Mouse (Mus musculus): ENCODE results near the gene Ap2a1. TPM values are rescaled to one million over a fixed set of nuclear protein-coding genes. Genes with fewer than 3 reads are reported as not detected.
"Not testable (repeated sequence)": the region's sequence is repeated elsewhere in the genome, so short reads cannot be mapped to it uniquely, and the experiment has no call there.

The Ap2a1 gene
- polyA plus RNA-seq, 1 experiment from 2014 or later: 29.5 TPM

DNA sequence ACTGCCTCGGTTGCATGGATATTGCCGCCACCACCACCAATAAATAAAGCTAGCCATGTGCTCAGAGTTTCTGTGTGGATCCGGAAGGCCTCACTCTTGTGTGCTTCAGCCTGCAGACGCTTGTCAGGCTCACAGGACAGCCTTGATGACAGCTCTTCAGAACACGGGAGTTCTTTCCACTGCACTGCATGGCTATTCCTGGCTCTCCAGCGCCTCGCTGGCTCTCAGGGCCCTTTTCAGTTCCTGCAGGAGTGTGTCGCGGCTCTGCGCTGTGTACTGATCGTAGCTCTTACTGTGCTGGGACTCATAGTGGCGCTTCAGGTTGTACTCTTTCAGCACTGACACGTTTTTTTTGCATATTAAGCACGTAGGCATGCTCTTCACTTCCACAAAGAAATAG, 51.5 kb downstream of the Ap2a1 start:
- H3K27ac ChIP-seq (ENCODE audit: low read depth): no peak overlapping the region
- peaks cover 37% of the 10 kb centered on the region for H3K36me3 ChIP-seq (replicated peaks; ENCODE audit: insufficient read depth, low read length)

GRCm38 (mm10) chr7:44871774-44872173, 57.5 kb downstream of the Ap2a1 start:
- H3K4me3 ChIP-seq (ENCODE audit: low read depth, low read length); H3K4me2 ChIP-seq (ENCODE audit: low read depth, low read length); DNase-seq; H3K9me3 ChIP-seq (ENCODE audit: low read length); H3K9ac ChIP-seq (replicated peaks); H3K27me3 ChIP-seq (ENCODE audit: insufficient read depth, low read length); H3K27ac ChIP-seq (ENCODE audit: low read depth); H3K36me3 ChIP-seq (replicated peaks; ENCODE audit: insufficient read depth, low read length); ATAC-seq: not testable (repeated sequence)
- H3K4me1 ChIP-seq (ENCODE audit: insufficient read depth): peaks cover 35% of the 10 kb centered on the region
- 88% methylated on average over 2 of the region's 2 CpGs for WGBS (ENCODE audit: insufficient replicate concordance)
- TF ChIP-seq CTCF (IDR thresholded peaks at IDR 0.05; ENCODE audit: low read depth): 0 out of 2 replicates have a peak, but pooled peaks have one; percentile 1

More for the DNA sequence above, 51.5 kb downstream of the Ap2a1 start:
- WGBS (ENCODE audit: insufficient replicate concordance): 86% methylated on average over 14 of the region's 14 CpGs
- DNase-seq (no peak), ATAC-seq (no peak)
- Histone ChIP-seq H3K27me3 (ENCODE audit: insufficient read depth, low read length) (no peaks in the 10 kb centered on the region), H3K9ac (replicated peaks) (no peak overlapping the region), H3K9me3 (ENCODE audit: low read length) (no peaks in the 10 kb centered on the region), H3K4me3 (ENCODE audit: low read depth, low read length) (no peak overlapping the region), H3K4me1 (ENCODE audit: insufficient read depth) (peaks cover 4% of the 10 kb centered on the region), H3K4me2 (ENCODE audit: low read depth, low read length) (no peak overlapping the region)
- no peak for TF ChIP-seq CTCF (IDR thresholded peaks at IDR 0.05; ENCODE audit: low read depth)

- Histone ChIP-seq H3K4me3 (ENCODE audit: low read depth, low read length) (no peak overlapping the region), H3K9ac (replicated peaks) (no peak overlapping the region), H3K36me3 (replicated peaks; ENCODE audit: insufficient read depth, low read length) (no peaks in the 10 kb centered on the region), H3K4me1 (ENCODE audit: insufficient read depth) (peaks cover 41% of the 10 kb centered on the region), H3K27ac (ENCODE audit: low read depth) (no peak overlapping the region), H3K4me2 (ENCODE audit: low read depth, low read length) (no peak overlapping the region), H3K27me3 (ENCODE audit: insufficient read depth, low read length) (no peaks in the 10 kb centered on the region), H3K9me3 (ENCODE audit: low read length) (no peaks in the 10 kb centered on the region)
- DNase-seq (no peak), ATAC-seq (no peak)
- 77% methylated on average over 1 of the region's 1 CpGs for WGBS (ENCODE audit: insufficient replicate concordance)
- TF ChIP-seq EP300 (IDR thresholded peaks at IDR 0.05; ENCODE audit: low read depth) (no peak), CTCF (IDR thresholded peaks at IDR 0.05; ENCODE audit: low read depth) (no peak)
Measured at GRCm38 (mm10) chr7:44871181-44871580, 58.1 kb downstream of the Ap2a1 start.

GRCm38 (mm10) chr7:44870614-44871013, 58.7 kb downstream of the Ap2a1 start:
- no peaks in the 10 kb centered on the region for H3K27me3 ChIP-seq (ENCODE audit: insufficient read depth, low read length)
- DNase-seq: no peak
- peak overlapping the region; percentile 96; the same call in 1 of the 2 replicates for H3K27ac ChIP-seq (ENCODE audit: low read depth)
- no peaks in the 10 kb centered on the region for H3K36me3 ChIP-seq (replicated peaks; ENCODE audit: insufficient read depth, low read length)
- TF ChIP-seq CTCF (IDR thresholded peaks at IDR 0.05; ENCODE audit: low read depth) (no peak), EP300 (IDR thresholded peaks at IDR 0.05; ENCODE audit: low read depth) (no peak)
- ATAC-seq: no peak
- H3K4me1 ChIP-seq (ENCODE audit: insufficient read depth): peaks cover 47% of the 10 kb centered on the region
- H3K4me2 ChIP-seq (ENCODE audit: low read depth, low read length): peak overlapping the region; percentile 99; the same call in 1 of the 2 replicates
- peak overlapping the region; percentile 94; the same call in 1 of the 2 replicates for H3K9ac ChIP-seq (replicated peaks)
- peak overlapping the region; percentile 81; the same call in 1 of the 2 replicates for H3K4me3 ChIP-seq (ENCODE audit: low read depth, low read length)
- H3K9me3 ChIP-seq (ENCODE audit: low read length): no peaks in the 10 kb centered on the region
- WGBS (ENCODE audit: insufficient replicate concordance): 80% methylated on average over 6 of the region's 6 CpGs

GRCm38 (mm10) chr7:44869697-44870528, 59.4 kb downstream of the Ap2a1 start, which contains the start of gene Ptov1:
Gene Ptov1, minus strand, starts transcription at chr7:44869788.
- Histone ChIP-seq H3K27me3 (ENCODE audit: insufficient read depth, low read length) (no peaks in the 10 kb centered on the region), H3K4me3 (ENCODE audit: low read depth, low read length) (peak within 1 kb of the TSS; percentile 81), H3K9me3 (ENCODE audit: low read length) (no peaks in the 10 kb centered on the region), H3K4me1 (ENCODE audit: insufficient read depth) (peaks cover 54% of the 10 kb centered on the region), H3K36me3 (replicated peaks; ENCODE audit: insufficient read depth, low read length) (no peaks in the 10 kb centered on the region), H3K27ac (ENCODE audit: low read depth) (peak within 1 kb of the TSS; percentile 96), H3K9ac (replicated peaks) (peak within 1 kb of the TSS; percentile 94), H3K4me2 (ENCODE audit: low read depth, low read length) (peak within 1 kb of the TSS; percentile 99)
- TF ChIP-seq EP300 (IDR thresholded peaks at IDR 0.05; ENCODE audit: low read depth): peak; percentile 65; the same call in 1 of the 2 replicates
- TF ChIP-seq CTCF (IDR thresholded peaks at IDR 0.05; ENCODE audit: low read depth): peak; percentile 2; the same call in 1 of the 2 replicates
- DNase-seq (peak; percentile 87), ATAC-seq (peak; percentile 92)
- 6% methylated on average over 29 of the region's 29 CpGs for WGBS (ENCODE audit: insufficient replicate concordance)

DNA sequence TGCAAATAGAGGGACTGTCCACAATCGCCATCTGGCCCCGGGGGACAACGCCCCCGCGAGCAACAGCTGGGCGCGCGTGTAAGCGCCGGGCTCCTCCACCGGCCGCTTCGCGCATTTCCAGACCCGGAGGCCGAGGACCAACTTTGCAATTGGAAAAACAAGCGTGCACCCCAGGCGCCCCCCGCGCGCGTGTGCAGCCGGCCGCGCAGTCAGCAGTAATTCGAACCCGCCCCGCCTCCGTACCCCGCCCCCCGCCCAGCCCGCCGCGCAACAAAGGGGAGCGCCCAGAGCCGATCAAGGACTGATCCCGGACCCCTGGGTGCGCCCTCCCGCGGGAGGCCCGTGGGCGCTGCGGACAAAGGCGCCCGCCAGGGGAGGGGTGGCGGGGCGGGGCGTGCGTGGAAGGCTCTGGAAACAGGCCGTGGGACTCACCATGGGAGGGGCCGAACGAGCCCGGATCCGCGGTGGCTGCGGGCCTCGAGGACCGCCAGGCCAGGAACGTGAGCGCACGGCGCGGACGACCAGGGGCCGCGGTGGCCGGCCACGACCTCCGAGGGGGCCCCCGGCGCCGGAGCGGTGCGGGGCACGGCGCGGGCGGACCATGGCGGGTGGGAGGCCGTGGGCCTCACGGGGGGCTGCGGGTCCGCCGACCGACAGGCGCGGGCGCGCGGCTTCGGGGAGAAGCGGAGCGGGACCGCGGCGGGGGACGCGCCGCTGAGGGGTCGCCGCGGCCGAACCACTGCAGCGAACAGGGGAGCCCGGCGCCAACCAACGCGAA, 60.2 kb downstream of the Ap2a1 start:
- Histone ChIP-seq H3K4me3 (ENCODE audit: low read depth, low read length) (peak overlapping the region; percentile 81), H3K9ac (replicated peaks) (peak overlapping the region; percentile 94), H3K4me2 (ENCODE audit: low read depth, low read length) (peak overlapping the region; percentile 99), H3K4me1 (ENCODE audit: insufficient read depth) (peaks cover 56% of the 10 kb centered on the region), H3K36me3 (replicated peaks; ENCODE audit: insufficient read depth, low read length) (peaks cover 2% of the 10 kb centered on the region; the same call in 1 of the 2 replicates), H3K9me3 (ENCODE audit: low read length) (no peaks in the 10 kb centered on the region), H3K27me3 (ENCODE audit: insufficient read depth, low read length) (no peaks in the 10 kb centered on the region), H3K27ac (ENCODE audit: low read depth) (peak overlapping the region; percentile 96)
- ATAC-seq (peak; percentile 12), DNase-seq (peak; percentile 73)
- under 1% methylated on average over 77 of the region's 108 CpGs for WGBS (ENCODE audit: insufficient replicate concordance)
- no peak for TF ChIP-seq CTCF (IDR thresholded peaks at IDR 0.05; ENCODE audit: low read depth)
- TF ChIP-seq EP300 (IDR thresholded peaks at IDR 0.05; ENCODE audit: low read depth): no peak

Measured in liver, postnatal 0 days (tissue).